Mouse (Mus musculus) G1E (cell line): Measurements from ENCODE around the gene Rcn3.

ENCODE experiments used
- CTCF ChIP-seq: IDR thresholded peaks from 2 replicates; pipeline ENCODE4 v1.5.1; 2012; ENCODE audit warnings: low read depth, low read length, inconsistent platforms, mixed read lengths
- GATA1 ChIP-seq: IDR thresholded peaks from 2 replicates; pipeline ENCODE4 v1.6.1; 2012; ENCODE audit warnings: borderline replicate concordance, low read length, inconsistent platforms, mixed read lengths
- TAL1 ChIP-seq: conservative IDR thresholded peaks from 2 replicates; pipeline ENCODE4 v1.6.1; 2012; ENCODE audit warnings: low read depth, low read length, inconsistent platforms, mixed read lengths

- no peak for TF ChIP-seq CTCF
- TF ChIP-seq GATA1, result no peak
- no peak for TF ChIP-seq TAL1
These were observed 35.1 kb downstream of the Rcn3 start for GRCm38 (mm10) chr7:45056972-45057348.
